Mouse (Mus musculus) yolk sac, embryonic 10.5 days (tissue): ENCODE results near the gene Olfr777.
"Not testable (repeated sequence)": the region's sequence is repeated elsewhere in the genome, so short reads cannot be mapped to it uniquely, and the experiment has no call there.

Experiments used
- DNase-seq: peaks from one replicate; pipeline ENCODE4 v3.0.0-alpha.2; 2017; ENCODE audit warnings: low spot score

Olfr777 gene

DNA sequence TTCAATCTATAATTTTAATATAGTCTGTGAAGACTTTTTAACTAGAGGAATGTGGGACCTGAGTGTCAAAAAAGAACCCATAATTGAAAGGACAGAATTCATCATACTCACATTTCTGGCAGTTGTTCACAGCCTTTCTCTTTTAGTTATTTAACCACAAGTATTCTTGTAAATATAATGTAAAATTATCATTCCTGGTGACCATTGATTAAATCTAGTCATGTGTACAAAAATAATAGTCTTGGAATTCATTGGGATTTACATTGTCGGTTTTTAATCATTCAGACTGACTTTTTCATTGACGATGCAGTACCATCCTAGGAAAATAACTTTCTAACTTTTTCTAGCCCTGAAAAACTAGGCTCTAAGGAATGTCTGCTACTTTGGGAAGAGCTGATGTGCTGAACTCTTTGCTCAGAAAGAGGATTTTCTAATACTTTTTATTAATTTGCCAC, at the start of gene Olfr777:
Gene Olfr777 (minus strand): TSS at position 405 of the 455 bp plus-strand sequence.
- DNase-seq = no peak

DNA sequence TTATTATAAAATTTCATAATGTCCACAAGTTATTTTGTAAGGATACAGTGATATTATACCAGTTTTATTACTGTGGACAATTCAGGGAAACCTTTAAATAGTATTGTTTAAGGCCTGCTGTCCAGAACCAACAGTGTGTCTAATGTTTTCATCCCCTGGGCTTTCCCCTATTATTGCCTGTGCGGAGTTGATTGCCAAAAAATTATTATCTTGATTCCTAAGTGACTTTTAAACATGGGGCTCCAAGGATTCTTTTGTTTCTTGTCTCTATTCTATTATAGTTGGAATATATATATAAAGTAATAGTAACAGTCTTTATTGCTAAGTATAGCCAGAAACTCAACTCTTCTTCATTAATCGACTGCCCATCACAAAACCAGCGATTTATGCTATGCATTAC, 46.5 kb upstream of the Olfr777 start, which contains the start of gene Olfr780:
Gene Olfr780 (plus strand): TSS at position 301 of the 400 bp plus-strand sequence.
- no peak for DNase-seq

DNA sequence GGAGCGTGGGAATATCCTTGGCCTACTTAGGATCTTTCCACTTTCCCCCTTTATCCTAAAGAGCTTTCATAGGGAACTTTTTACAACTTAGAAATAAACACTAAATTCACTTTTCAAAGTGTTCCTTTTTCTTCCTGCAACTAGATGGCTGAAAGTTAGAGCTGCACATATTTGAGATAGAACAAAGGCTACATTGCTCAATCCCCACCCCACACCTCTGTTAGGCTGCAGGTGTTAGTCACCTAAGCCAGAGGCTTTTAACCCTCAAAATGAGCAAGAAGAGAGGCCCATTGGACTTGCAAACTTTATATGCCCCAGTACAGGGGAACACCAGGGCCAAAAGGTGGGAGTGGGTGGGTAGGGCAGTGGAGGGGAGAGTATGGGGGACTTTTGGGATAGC, 42.2 kb upstream of the Olfr777 start:
- DNase-seq = not testable (repeated sequence)

DNA sequence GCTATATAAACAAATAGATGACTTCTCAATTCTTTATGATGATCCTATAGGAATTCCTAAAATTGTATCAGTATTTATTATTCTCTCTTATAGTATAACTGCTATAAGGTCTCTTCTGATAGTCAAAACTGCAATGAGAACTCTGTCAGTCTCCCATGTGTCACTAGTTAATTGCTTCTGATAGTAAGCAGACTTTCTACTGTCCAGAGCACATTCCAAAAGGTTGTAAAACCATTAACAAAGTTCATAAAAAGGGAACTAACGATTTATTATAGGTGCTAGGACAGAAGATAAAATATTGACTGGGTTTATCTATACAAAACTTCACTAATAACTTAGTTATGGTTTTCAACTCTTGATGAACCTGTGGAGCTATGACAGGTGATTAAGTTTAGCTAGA, 41.7 kb upstream of the Olfr777 start:
- not testable (repeated sequence) for DNase-seq

DNA sequence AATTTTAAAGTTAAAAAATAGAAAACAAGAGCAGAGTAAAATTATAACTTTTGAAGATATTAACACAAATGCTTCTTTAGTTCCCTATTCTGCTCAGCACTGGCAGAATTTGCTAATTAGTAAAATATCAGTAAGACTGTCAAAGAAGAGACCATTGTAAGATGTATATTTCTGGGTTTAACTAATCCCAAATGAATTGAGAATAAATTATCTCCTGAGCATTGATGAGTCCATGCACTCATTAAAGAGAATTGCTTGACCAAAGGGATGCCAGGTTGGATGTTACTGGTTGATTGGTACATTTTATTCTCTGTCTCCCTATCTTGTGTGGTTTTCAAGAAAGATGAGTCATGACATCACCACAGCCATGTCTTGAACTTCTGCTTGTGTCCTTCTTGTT, 12.5 kb downstream of the Olfr777 start, which contains the start of gene Olfr776:
Gene Olfr776 (plus strand): TSS at position 301 of the 400 bp plus-strand sequence.
- no peak for DNase-seq

DNA sequence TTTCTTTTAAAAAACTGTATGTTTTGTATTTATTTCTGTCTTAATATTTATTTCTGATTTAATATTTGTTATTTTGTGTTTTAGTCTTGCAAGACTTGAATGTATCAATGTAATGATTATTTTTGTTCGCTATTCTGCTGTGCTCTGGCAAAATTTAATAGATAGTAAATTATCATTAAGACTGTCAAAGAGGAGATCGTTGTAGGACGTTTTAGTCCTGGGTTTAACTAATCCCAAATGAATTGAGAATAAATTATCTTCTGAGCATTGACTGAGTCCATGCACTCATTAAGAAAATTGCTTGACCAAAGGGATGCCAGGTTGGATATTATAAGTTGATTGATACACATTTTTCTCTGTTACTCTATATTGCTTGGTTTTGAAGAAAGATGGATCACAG, 23.2 kb downstream of the Olfr777 start, which contains the start of gene Olfr775:
Gene Olfr775 (plus strand): TSS at position 301 of the 400 bp plus-strand sequence.
- DNase-seq = no peak

DNA sequence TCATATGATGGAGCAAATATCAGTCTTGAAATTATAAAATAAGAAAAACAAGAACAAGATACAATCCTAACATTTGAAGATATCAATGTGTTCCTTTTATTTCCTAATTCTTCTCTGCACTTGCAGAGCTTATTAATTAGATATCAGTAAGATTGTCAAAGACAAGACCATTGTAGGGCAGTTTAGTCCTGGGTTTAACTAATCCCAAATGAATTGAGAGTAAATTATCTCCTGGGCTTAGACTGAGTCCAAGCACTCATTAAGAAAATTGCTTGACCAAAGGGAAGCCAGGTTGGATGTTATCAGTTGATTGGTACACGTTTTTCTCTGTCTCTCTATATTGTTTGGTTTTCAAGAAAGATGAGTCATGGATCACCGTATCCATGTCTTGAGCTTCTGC, 35.4 kb downstream of the Olfr777 start, which contains the start of gene Olfr774:
Gene Olfr774 (plus strand): TSS at position 301 of the 400 bp plus-strand sequence.
- no peak for DNase-seq

DNA sequence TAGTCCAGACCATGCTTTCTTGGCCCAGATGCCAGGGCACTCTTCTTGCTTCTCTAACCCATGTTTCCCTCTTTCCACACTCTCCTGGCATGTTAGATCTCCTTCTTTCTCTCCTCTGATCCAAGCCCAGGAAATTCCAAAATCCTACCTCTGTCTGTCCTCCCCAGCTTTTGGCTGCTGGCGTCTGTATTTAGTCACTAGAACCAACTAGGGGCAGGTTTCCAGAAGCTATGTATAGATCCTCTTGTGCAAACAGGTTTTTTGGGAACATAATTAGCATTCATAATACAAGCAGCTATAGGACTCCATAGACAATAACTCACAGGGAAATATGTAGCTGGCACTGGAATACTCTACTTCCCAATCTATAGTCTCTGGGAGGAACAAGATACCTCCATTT, 40.5 kb downstream of the Olfr777 start:
- DNase-seq = no peak
